Mouse (Mus musculus): ENCODE results near the gene Gm42906. TPM values are rescaled to one million over a fixed set of nuclear protein-coding genes. Genes with fewer than 3 reads are reported as not detected.
A peak's percentile ranks its signal among the peaks of the same experiment; 100 is the strongest.

Gm42906 gene
- polyA plus RNA-seq, 1 experiment from 2014 or later: not detected

DNA sequence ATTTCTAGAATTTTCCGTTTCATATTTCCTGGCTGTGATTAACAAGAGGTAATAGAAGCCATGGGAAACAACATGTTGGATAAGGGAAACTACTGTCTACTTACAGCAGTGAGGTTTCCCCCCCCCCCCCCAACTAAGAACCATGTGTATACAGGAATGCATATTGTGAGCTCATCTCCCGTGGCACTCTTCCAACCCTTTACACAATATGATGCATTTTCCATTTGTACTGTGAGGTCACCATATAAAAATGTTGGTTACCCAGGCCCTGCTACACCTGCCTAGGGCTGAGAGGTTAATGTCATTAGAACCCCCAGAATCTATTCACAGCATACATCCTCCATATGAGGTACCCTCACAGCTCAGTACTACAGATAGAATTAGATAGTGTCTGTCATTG, 310.1 kb downstream of the Gm42906 start:
- Histone ChIP-seq H3K27ac (replicated peaks in 1 of 2; ENCODE audit: control insufficient read depth in 1 of 2, insufficient read depth in 1 of 2, low read depth in 2 of 2, low read length in 2 of 2) (no peak overlapping the region), H3K9me3 (ENCODE audit: control insufficient read depth, low read length) (no peaks in the 10 kb centered on the region), H3K36me3 (ENCODE audit: control insufficient read depth, insufficient read depth, low read length) (no peaks in the 10 kb centered on the region), H3K4me2 (ENCODE audit: low read length) (no peak overlapping the region), H3K9ac (ENCODE audit: low read length) (no peak overlapping the region), H3K4me3 (ENCODE audit: control insufficient read depth in 1 of 2, insufficient read depth in 1 of 2, low read depth in 1 of 2, low read length in 2 of 2) (no peak overlapping the region), H3K27me3 (ENCODE audit: control insufficient read depth, insufficient read depth, low read length) (no peaks in the 10 kb centered on the region), H3K4me1 (ENCODE audit: control insufficient read depth in 2 of 2, insufficient read depth in 2 of 2, low read length in 2 of 2) (peaks cover 6 to 7% of the 10 kb centered on the region in 2 experiments; a peak in 3 of 4 replicates)
- no peak for ATAC-seq (ENCODE audit: insufficient number of reproducible peaks, insufficient read depth, low FRiP score, low read depth)
- 59% methylated on average over 2 of the region's 2 CpGs for WGBS

DNA sequence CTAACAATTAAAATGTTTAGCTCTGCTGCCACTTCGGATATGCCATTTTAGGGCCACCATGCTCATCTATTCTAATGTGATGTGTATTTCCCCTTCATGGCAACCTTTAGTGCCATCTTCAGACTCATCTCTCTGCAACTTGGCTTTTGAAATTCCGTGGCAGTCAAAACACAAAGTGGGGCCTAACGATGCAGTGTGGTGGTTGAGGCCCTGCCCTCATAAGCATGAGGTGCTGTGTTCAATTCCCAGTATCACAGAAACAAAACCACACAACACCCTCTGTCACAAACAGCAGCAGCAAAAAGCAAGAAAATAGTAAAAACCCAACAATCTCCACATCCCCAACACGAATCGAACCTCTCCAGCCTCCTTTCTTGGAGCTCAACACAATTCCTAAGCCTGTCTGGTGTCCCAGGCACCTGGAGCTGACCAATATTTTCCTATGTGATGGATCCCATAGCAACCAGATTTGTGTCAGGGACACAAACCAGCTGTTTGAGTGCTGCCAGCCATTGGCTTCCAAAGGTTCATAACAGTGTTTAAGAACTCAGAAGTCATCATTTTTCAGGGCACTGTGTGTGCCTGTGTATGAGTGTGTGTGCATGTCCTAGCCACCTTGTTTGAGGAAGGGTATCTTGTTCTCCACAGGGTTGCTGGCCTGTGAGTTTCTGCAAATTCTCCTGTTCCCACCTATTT, 311.6 kb downstream of the Gm42906 start:
- H3K9ac ChIP-seq (ENCODE audit: low read length): no peak overlapping the region
- H3K27ac ChIP-seq (replicated peaks in 1 of 2; ENCODE audit: control insufficient read depth in 1 of 2, insufficient read depth in 1 of 2, low read depth in 2 of 2, low read length in 2 of 2): no peak overlapping the region
- peaks cover 6 to 7% of the 10 kb centered on the region in 2 experiments; a peak in 3 of 4 replicates for H3K4me1 ChIP-seq (ENCODE audit: control insufficient read depth in 2 of 2, insufficient read depth in 2 of 2, low read length in 2 of 2)
- ATAC-seq (ENCODE audit: insufficient number of reproducible peaks, insufficient read depth, low FRiP score, low read depth): no peak
- H3K27me3 ChIP-seq (ENCODE audit: control insufficient read depth, insufficient read depth, low read length): no peaks in the 10 kb centered on the region
- no peaks in the 10 kb centered on the region for H3K9me3 ChIP-seq (ENCODE audit: control insufficient read depth, low read length)
- H3K36me3 ChIP-seq (ENCODE audit: control insufficient read depth, insufficient read depth, low read length): no peaks in the 10 kb centered on the region
- no peak overlapping the region for H3K4me3 ChIP-seq (ENCODE audit: control insufficient read depth in 1 of 2, insufficient read depth in 1 of 2, low read depth in 1 of 2, low read length in 2 of 2)
- no peak overlapping the region for H3K4me2 ChIP-seq (ENCODE audit: low read length)
- WGBS: 71% methylated on average over 5 of the region's 5 CpGs

GRCm38 (mm10) chr5:151112743-151113142, 315.2 kb downstream of the Gm42906 start:
- no peak for ATAC-seq (ENCODE audit: insufficient number of reproducible peaks, insufficient read depth, low FRiP score, low read depth)

GRCm38 (mm10) chr5:151111080-151111871, 316.7 kb downstream of the Gm42906 start:
- Histone ChIP-seq H3K27ac (replicated peaks in 1 of 2; ENCODE audit: control insufficient read depth in 1 of 2, insufficient read depth in 1 of 2, low read depth in 2 of 2, low read length in 2 of 2) (no peak overlapping the region), H3K36me3 (ENCODE audit: control insufficient read depth, insufficient read depth, low read length) (no peaks in the 10 kb centered on the region), H3K9me3 (ENCODE audit: control insufficient read depth, low read length) (no peaks in the 10 kb centered on the region), H3K4me3 (ENCODE audit: control insufficient read depth in 1 of 2, insufficient read depth in 1 of 2, low read depth in 1 of 2, low read length in 2 of 2) (no peak overlapping the region), H3K4me2 (ENCODE audit: low read length) (no peak overlapping the region), H3K27me3 (ENCODE audit: control insufficient read depth, insufficient read depth, low read length) (no peaks in the 10 kb centered on the region), H3K4me1 (ENCODE audit: control insufficient read depth in 2 of 2, insufficient read depth in 2 of 2, low read length in 2 of 2) (peaks cover 0 to 8% of the 10 kb centered on the region in 2 experiments; a peak in 2 of 4 replicates), H3K9ac (ENCODE audit: low read length) (no peak overlapping the region)
- ATAC-seq (ENCODE audit: insufficient number of reproducible peaks, insufficient read depth, low FRiP score, low read depth): no peak
- 83% methylated on average over 7 of the region's 7 CpGs for WGBS

More at GRCm38 (mm10) chr5:151112743-151113142, 315.2 kb downstream of the Gm42906 start:
- Histone ChIP-seq H3K36me3 (ENCODE audit: control insufficient read depth, insufficient read depth, low read length) (no peaks in the 10 kb centered on the region), H3K4me1 (ENCODE audit: control insufficient read depth in 2 of 2, insufficient read depth in 2 of 2, low read length in 2 of 2) (peaks cover 2 to 12% of the 10 kb centered on the region in 2 experiments), H3K9me3 (ENCODE audit: control insufficient read depth, low read length) (no peaks in the 10 kb centered on the region), H3K4me2 (ENCODE audit: low read length) (no peak overlapping the region), H3K27me3 (ENCODE audit: control insufficient read depth, insufficient read depth, low read length) (no peaks in the 10 kb centered on the region), H3K9ac (ENCODE audit: low read length) (no peak overlapping the region), H3K4me3 (ENCODE audit: control insufficient read depth in 1 of 2, insufficient read depth in 1 of 2, low read depth in 1 of 2, low read length in 2 of 2) (no peak overlapping the region), H3K27ac (replicated peaks in 1 of 2; ENCODE audit: control insufficient read depth in 1 of 2, insufficient read depth in 1 of 2, low read depth in 2 of 2, low read length in 2 of 2) (no peak overlapping the region)
- 76% methylated on average over 9 of the region's 9 CpGs for WGBS

- WGBS: 55% methylated on average over 6 of the region's 6 CpGs
- no peak for ATAC-seq (ENCODE audit: insufficient number of reproducible peaks, insufficient read depth, low FRiP score, low read depth)
Observed at GRCm38 (mm10) chr5:151110461-151110908, 317.5 kb downstream of the Gm42906 start.

GRCm38 (mm10) chr5:151109822-151110221, 318.1 kb downstream of the Gm42906 start:
- no peak for ATAC-seq (ENCODE audit: insufficient number of reproducible peaks, insufficient read depth, low FRiP score, low read depth)
- H3K4me3 ChIP-seq (ENCODE audit: control insufficient read depth in 1 of 2, insufficient read depth in 1 of 2, low read depth in 1 of 2, low read length in 2 of 2): no peak overlapping the region
- H3K9ac ChIP-seq (ENCODE audit: low read length): no peak overlapping the region
- 63% methylated on average over 2 of the region's 2 CpGs for WGBS
- peaks cover 2 to 6% of the 10 kb centered on the region in 2 experiments; a peak in 3 of 4 replicates for H3K4me1 ChIP-seq (ENCODE audit: control insufficient read depth in 2 of 2, insufficient read depth in 2 of 2, low read length in 2 of 2)
- no peaks in the 10 kb centered on the region for H3K27me3 ChIP-seq (ENCODE audit: control insufficient read depth, insufficient read depth, low read length)
- 0 out of 4 replicates have a peak overlapping the region, but pooled peaks of 1 of the 2 experiments have one; percentile 15 for H3K27ac ChIP-seq (replicated peaks in 1 of 2; ENCODE audit: control insufficient read depth in 1 of 2, insufficient read depth in 1 of 2, low read depth in 2 of 2, low read length in 2 of 2)
- H3K36me3 ChIP-seq (ENCODE audit: control insufficient read depth, insufficient read depth, low read length): no peaks in the 10 kb centered on the region
- H3K4me2 ChIP-seq (ENCODE audit: low read length): no peak overlapping the region
- H3K9me3 ChIP-seq (ENCODE audit: control insufficient read depth, low read length): no peaks in the 10 kb centered on the region

More at GRCm38 (mm10) chr5:151110461-151110908, 317.5 kb downstream of the Gm42906 start:
- Histone ChIP-seq H3K4me3 (ENCODE audit: control insufficient read depth in 1 of 2, insufficient read depth in 1 of 2, low read depth in 1 of 2, low read length in 2 of 2) (no peak overlapping the region), H3K27me3 (ENCODE audit: control insufficient read depth, insufficient read depth, low read length) (no peaks in the 10 kb centered on the region), H3K4me1 (ENCODE audit: control insufficient read depth in 2 of 2, insufficient read depth in 2 of 2, low read length in 2 of 2) (peaks cover 0 to 6% of the 10 kb centered on the region in 2 experiments; a peak in 2 of 4 replicates), H3K4me2 (ENCODE audit: low read length) (no peak overlapping the region), H3K9ac (ENCODE audit: low read length) (no peak overlapping the region), H3K36me3 (ENCODE audit: control insufficient read depth, insufficient read depth, low read length) (no peaks in the 10 kb centered on the region), H3K9me3 (ENCODE audit: control insufficient read depth, low read length) (no peaks in the 10 kb centered on the region), H3K27ac (replicated peaks in 1 of 2; ENCODE audit: control insufficient read depth in 1 of 2, insufficient read depth in 1 of 2, low read depth in 2 of 2, low read length in 2 of 2) (no peak overlapping the region)

- Histone ChIP-seq H3K9ac (ENCODE audit: low read length) (no peak overlapping the region), H3K27ac (replicated peaks in 1 of 2; ENCODE audit: control insufficient read depth in 1 of 2, insufficient read depth in 1 of 2, low read depth in 2 of 2, low read length in 2 of 2) (peak overlapping the region; percentile 19 to 25; a peak in 2 of 4 replicates), H3K4me3 (ENCODE audit: control insufficient read depth in 1 of 2, insufficient read depth in 1 of 2, low read depth in 1 of 2, low read length in 2 of 2) (no peak overlapping the region), H3K9me3 (ENCODE audit: control insufficient read depth, low read length) (no peaks in the 10 kb centered on the region), H3K4me1 (ENCODE audit: control insufficient read depth in 2 of 2, insufficient read depth in 2 of 2, low read length in 2 of 2) (peaks cover 6 to 10% of the 10 kb centered on the region in 2 experiments), H3K27me3 (ENCODE audit: control insufficient read depth, insufficient read depth, low read length) (no peaks in the 10 kb centered on the region), H3K36me3 (ENCODE audit: control insufficient read depth, insufficient read depth, low read length) (no peaks in the 10 kb centered on the region), H3K4me2 (ENCODE audit: low read length) (peak overlapping the region; percentile 34)
- 68% methylated on average over 7 of the region's 7 CpGs for WGBS
- ATAC-seq (ENCODE audit: insufficient number of reproducible peaks, insufficient read depth, low FRiP score, low read depth): no peak
Observed at GRCm38 (mm10) chr5:151108955-151109354, 319.0 kb downstream of the Gm42906 start.
